Mouse (Mus musculus) hindbrain, embryonic 16.5 days (tissue): ENCODE results near the gene Klk1b9. TPM values are rescaled to one million over a fixed set of nuclear protein-coding genes. Genes with fewer than 3 reads are reported as not detected.

Experiments
- polyA plus RNA-seq: library from polyadenylated mRNA; unstranded; fragments of >200 nt; fragmentation: Nextera tagmentation; extraction: Ambion mirVana; gene quantifications from 2 replicates; pipeline ENCODE4 v1.2.1, GENCODE M21; 2015

Gene Klk1b9
- polyA plus RNA-seq, 1 experiment from 2014 or later: not detected

Other genes starting within 250 kb of the Klk1b9 start
- not detected in 2 replicates for gene Klk12, start 207.2 kb upstream of the Klk1b9 start, polyA plus RNA-seq
- gene Klk11, start 201.5 kb upstream of the Klk1b9 start, polyA plus RNA-seq: 0.20 TPM in 1 of 2 replicates, not detected in the other
- gene Klk10, start 195.0 kb upstream of the Klk1b9 start, polyA plus RNA-seq: 0.21 and 0.30 TPM in 2 replicates
- 0.10 and 0.31 TPM in 2 replicates for gene Klk9, start 184.2 kb upstream of the Klk1b9 start, polyA plus RNA-seq
- gene Klk8, start 178.5 kb upstream of the Klk1b9 start, polyA plus RNA-seq: 11.3 and 13.3 TPM in 2 replicates
- gene Klk7, start 164.8 kb upstream of the Klk1b9 start, polyA plus RNA-seq: not detected in 2 replicates
- gene Klk6, start 151.6 kb upstream of the Klk1b9 start, polyA plus RNA-seq: not detected in 2 replicates
- not detected in 2 replicates for gene Klk5, start 134.1 kb upstream of the Klk1b9 start, polyA plus RNA-seq
- gene Klk4, start 94.9 kb upstream of the Klk1b9 start, polyA plus RNA-seq: 4.4 and 4.5 TPM in 2 replicates
- not detected in 2 replicates for gene Klk15, start 42.3 kb upstream of the Klk1b9 start, polyA plus RNA-seq
- not detected in 2 replicates for gene Klk1b8, start 25.4 kb upstream of the Klk1b9 start, polyA plus RNA-seq
- gene Klk1b1, start 9.3 kb upstream of the Klk1b9 start, polyA plus RNA-seq: not detected in 2 replicates
- not detected in 2 replicates for gene Klk1b11, start 19.8 kb downstream of the Klk1b9 start, polyA plus RNA-seq
- gene Klk1b26, start 36.1 kb downstream of the Klk1b9 start, polyA plus RNA-seq: not detected in 2 replicates
- 0.24 TPM in 1 of 2 replicates, not detected in the other for gene Klk1b27, start 76.2 kb downstream of the Klk1b9 start, polyA plus RNA-seq
- not detected in 2 replicates for gene Klk1b21, start 126.3 kb downstream of the Klk1b9 start, polyA plus RNA-seq
- not detected in 2 replicates for gene Klk1b22, start 136.6 kb downstream of the Klk1b9 start, polyA plus RNA-seq
- not detected in 2 replicates for gene Klk1b16, start 160.7 kb downstream of the Klk1b9 start, polyA plus RNA-seq
- not detected in 2 replicates for gene Klk1b24, start 212.2 kb downstream of the Klk1b9 start, polyA plus RNA-seq
- gene Klk1b3, start 222.1 kb downstream of the Klk1b9 start, polyA plus RNA-seq: not detected in 2 replicates
- not detected in 2 replicates for gene Klk1b4, start 231.4 kb downstream of the Klk1b9 start, polyA plus RNA-seq
- gene Klk1b5, start 239.9 kb downstream of the Klk1b9 start, polyA plus RNA-seq: not detected in 2 replicates
- not detected in 2 replicates for gene Klk1, start 249.3 kb downstream of the Klk1b9 start, polyA plus RNA-seq